In the genomic region with DNA sequence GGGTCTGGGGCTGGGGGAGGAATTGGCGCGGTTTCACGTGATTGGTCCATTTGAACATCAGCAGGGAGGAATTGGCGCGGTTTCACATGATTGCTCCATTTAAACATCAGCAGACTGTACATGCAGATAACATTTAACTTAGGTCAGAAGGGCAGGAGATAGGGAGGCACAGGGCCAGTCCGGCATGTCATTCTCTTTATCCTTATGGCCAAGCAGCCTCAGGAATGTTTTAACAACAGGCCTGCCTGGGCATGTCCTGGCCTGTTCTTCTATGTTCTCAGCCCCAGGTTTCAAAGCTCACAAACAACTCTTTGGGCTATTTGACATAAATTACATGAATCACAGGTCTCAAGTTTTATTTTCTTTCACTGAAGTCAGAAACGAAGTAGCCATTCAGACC, we compare ENCODE assay signal across 14 mouse cellular contexts. TPM values are rescaled to one million over a fixed set of nuclear protein-coding genes. Genes with fewer than 3 reads are reported as not detected.
"Had no signal": no experiment of that assay in that cellular context is flagged by ENCODE, and none has a peak within 500 bp of the region (broad histone marks: within the 10 kb centered on the region; RNA-seq: fewer than 3 reads in every experiment).

No protein-coding gene starts in this region.

RNA-seq across cellular contexts. Expression of a gene that starts 57.1 kb away (rescaled TPM):
- total RNA-seq: neutrophil, adult 5-6 weeks had no signal
- polyA plus RNA-seq: neural tube, embryonic 12.5 days; neural tube, embryonic 13.5 days; neural tube, embryonic 14.5 days; neural tube, embryonic 15.5 days; small intestine, adult 2 months; spleen, adult 2 months; stomach, embryonic 14.5 days; stomach, embryonic 15.5 days; stomach, embryonic 16.5 days; stomach, postnatal 0 days; thymus, adult 2 months; thymus, postnatal 0 days; urinary bladder, adult 2 months had no signal
